Mouse (Mus musculus) lung, embryonic 14.5 days (tissue): ENCODE measurements around the gene RPS10-NUDT3. TPM values are rescaled to one million over a fixed set of nuclear protein-coding genes. Genes with fewer than 3 reads are reported as not detected.

Experiments
- ATAC-seq: fragments of 200-750 bp; cut with Nextera tagmentation; 2 replicates; pipeline ENCODE4 v1.8.0; 2017; ENCODE audit warnings: mild to moderate bottlenecking, moderate TSS enrichment, moderate library complexity; ENCODE audit not compliant: insufficient read depth
- DNase-seq: peaks from one replicate; pipeline ENCODE4 v3.0.0-alpha.2; 2015
- H3K27ac ChIP-seq: fragments of 300-500 bp; sonication (generic); 2 replicates; pipeline ENCODE4 v1.5.1; 2014; ENCODE audit warnings: low read depth, mild to moderate bottlenecking, moderate library complexity
- H3K27me3 ChIP-seq: fragments of 300-500 bp; sonication (generic); 2 replicates; pipeline ENCODE4 v1.6.1; 2014; ENCODE audit warnings: low read length, control low read depth; ENCODE audit not compliant: insufficient read depth
- H3K36me3 ChIP-seq: fragments of 300-500 bp; sonication (generic); 2 replicates; pipeline ENCODE4 v1.6.1; 2014; ENCODE audit warnings: control low read depth; ENCODE audit not compliant: insufficient read depth
- H3K4me1 ChIP-seq: fragments of 300-500 bp; sonication (generic); 2 replicates; pipeline ENCODE4 v1.6.1; 2014; ENCODE audit warnings: antibody characterized with exemption, control low read depth; ENCODE audit not compliant: insufficient read depth
- H3K4me2 ChIP-seq: fragments of 300-500 bp; sonication (generic); 2 replicates; pipeline ENCODE4 v1.6.1; 2014; ENCODE audit warnings: mild to moderate bottlenecking
- H3K4me3 ChIP-seq: fragments of 300-500 bp; sonication (generic); 2 replicates; pipeline ENCODE4 v1.5.1; 2014; ENCODE audit warnings: low read depth, low read length
- H3K9ac ChIP-seq: fragments of 300-500 bp; sonication (generic); 2 replicates; pipeline ENCODE4 v1.6.1; 2014
- H3K9me3 ChIP-seq: fragments of 300-500 bp; sonication (generic); 2 replicates; pipeline ENCODE4 v1.6.1; 2016; ENCODE audit warnings: low read depth, low read length, control low read depth
- CTCF ChIP-seq: IDR thresholded peaks from 2 replicates; pipeline ENCODE4 v1.5.1; 2016; ENCODE audit warnings: antibody characterized with exemption, low read depth
- WGBS: fragments of 180-500 bp; shearing (Covaris S2); extraction: QIAGEN DNeasy Blood & Tissue Kit; methylation state at CpG from one replicate; pipeline ENCODE4 v1.1.7; 2014; 5-methylcytosine and 5-hydroxymethylcytosine counted together
- polyA plus RNA-seq: library from polyadenylated mRNA; unstranded; fragments of >200 nt; fragmentation: Nextera tagmentation; extraction: Ambion mirVana; gene quantifications from 2 replicates; pipeline ENCODE4 v1.2.1, GENCODE M21; 2014

The RPS10-NUDT3 gene
- polyA plus RNA-seq, 1 experiment from 2014 or later, result not detected

- ATAC-seq, result peak; percentile 33; the same call in 1 of the 2 replicates
- 63% methylated on average over 2 of the region's 2 CpGs for WGBS
- no peak overlapping the region for H3K27ac ChIP-seq
Measured at GRCm38 (mm10) chr17:27629249-27630020, 5.6 kb downstream of the RPS10-NUDT3 start.

GRCm38 (mm10) chr17:27628376-27628775 lies 6.6 kb downstream of the RPS10-NUDT3 start:
- H3K9ac ChIP-seq, result no peak overlapping the region
- H3K27me3 ChIP-seq, result no peaks in the 10 kb centered on the region
- peaks cover 45% of the 10 kb centered on the region for H3K36me3 ChIP-seq
- DNase-seq, result no peak
- no peak overlapping the region for H3K4me3 ChIP-seq
- H3K9me3 ChIP-seq, result no peaks in the 10 kb centered on the region
- H3K27ac ChIP-seq, result no peak overlapping the region
- H3K4me2 ChIP-seq, result no peak overlapping the region
- no peak for TF ChIP-seq CTCF
- H3K4me1 ChIP-seq, result peaks cover 5% of the 10 kb centered on the region; the same call in 1 of the 2 replicates
- 91% methylated on average over 8 of the region's 8 CpGs for WGBS
- ATAC-seq, result no peak

More at GRCm38 (mm10) chr17:27629249-27630020, 5.6 kb downstream of the RPS10-NUDT3 start:
- peak; percentile 95 for DNase-seq
- H3K9ac ChIP-seq, result no peak overlapping the region
- no peak overlapping the region for H3K4me2 ChIP-seq
- H3K9me3 ChIP-seq, result no peaks in the 10 kb centered on the region
- H3K36me3 ChIP-seq, result peaks cover 54% of the 10 kb centered on the region
- TF ChIP-seq CTCF, result peak; percentile 89
- peaks cover 4% of the 10 kb centered on the region; the same call in 1 of the 2 replicates for H3K4me1 ChIP-seq
- H3K4me3 ChIP-seq, result no peak overlapping the region
- no peaks in the 10 kb centered on the region for H3K27me3 ChIP-seq

DNA sequence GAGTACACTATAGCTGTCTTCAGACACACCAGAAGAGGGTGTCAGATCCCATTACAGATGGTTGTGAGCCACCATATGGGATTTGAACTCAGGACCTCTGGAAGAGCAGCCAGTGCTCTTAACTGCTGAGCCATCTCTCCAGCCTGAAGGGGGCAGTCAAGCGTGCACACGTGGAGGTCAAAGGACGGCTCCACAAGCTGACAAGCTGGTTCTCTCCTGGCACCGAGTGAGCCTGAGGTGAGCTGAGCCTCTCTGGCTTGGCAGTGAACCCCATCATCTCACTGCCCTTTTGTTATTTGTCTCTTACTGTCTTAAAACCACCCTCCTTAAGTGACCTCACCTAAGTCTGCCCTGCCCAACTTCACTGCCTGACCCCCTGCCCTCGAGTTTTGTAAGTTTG lies 7.6 kb downstream of the RPS10-NUDT3 start:
- Histone ChIP-seq H3K4me3 (no peak overlapping the region), H3K4me1 (peaks cover 5% of the 10 kb centered on the region; the same call in 1 of the 2 replicates), H3K36me3 (peaks cover 35% of the 10 kb centered on the region), H3K27ac (no peak overlapping the region), H3K9me3 (no peaks in the 10 kb centered on the region), H3K4me2 (no peak overlapping the region), H3K9ac (no peak overlapping the region), H3K27me3 (no peaks in the 10 kb centered on the region)
- DNase-seq (peak; percentile 35), ATAC-seq (no peak)
- TF ChIP-seq CTCF, result peak; percentile 32; the same call in 1 of the 2 replicates
- WGBS, result 38% methylated on average over 5 of the region's 5 CpGs

- no peak for DNase-seq
- no peak overlapping the region for H3K27ac ChIP-seq
- WGBS, result 23% methylated on average over 5 of the region's 5 CpGs
Measured at GRCm38 (mm10) chr17:27626681-27627080, 8.3 kb downstream of the RPS10-NUDT3 start.

DNA sequence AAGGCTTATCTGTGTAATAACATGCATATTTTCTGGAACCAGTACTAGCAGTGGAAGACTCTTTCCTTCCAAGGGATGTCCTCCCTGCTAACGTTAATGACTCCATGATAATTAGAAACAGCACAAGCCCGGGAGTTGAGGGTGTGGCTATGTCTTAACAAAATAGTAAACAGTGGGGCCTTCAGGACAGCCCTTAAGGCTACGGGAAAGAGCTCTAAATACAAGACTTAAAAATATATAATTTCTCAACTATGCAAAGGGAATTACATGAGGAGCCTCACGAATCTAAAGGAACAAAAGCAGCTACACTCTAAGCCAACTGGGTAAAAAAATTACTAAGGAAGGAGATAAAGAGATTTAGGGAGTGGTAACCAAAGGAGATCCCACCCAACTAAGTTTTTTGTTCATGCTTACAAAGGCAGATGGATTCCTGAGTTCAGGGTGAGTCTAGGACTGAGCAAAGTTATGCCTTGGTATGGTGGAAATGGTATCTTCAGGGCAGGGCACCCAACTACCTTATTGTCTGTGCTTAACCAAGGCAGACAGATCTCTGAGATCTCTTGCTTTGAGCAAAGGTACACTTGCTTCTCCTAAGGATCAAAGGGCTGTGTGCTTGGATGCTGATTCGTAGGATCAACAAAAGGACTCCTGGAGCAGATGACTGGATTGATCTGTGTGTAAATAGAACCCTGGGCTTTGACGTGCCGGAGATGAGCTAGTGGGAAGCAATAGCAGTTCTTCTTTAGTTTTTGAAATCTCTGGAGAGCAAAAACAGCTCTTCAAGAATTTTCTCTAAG lies 9.4 kb downstream of the RPS10-NUDT3 start:
- ATAC-seq (no peak), DNase-seq (no peak)
- H3K4me1 ChIP-seq, result peaks cover 5% of the 10 kb centered on the region; the same call in 1 of the 2 replicates
- H3K4me2 ChIP-seq, result no peak overlapping the region
- H3K36me3 ChIP-seq, result peaks cover 17% of the 10 kb centered on the region
- H3K27me3 ChIP-seq, result no peaks in the 10 kb centered on the region
- no peak for TF ChIP-seq CTCF
- H3K4me3 ChIP-seq, result no peak overlapping the region
- no peak overlapping the region for H3K9ac ChIP-seq
- WGBS, result 42% methylated on average over 7 of the region's 7 CpGs
- H3K9me3 ChIP-seq, result no peaks in the 10 kb centered on the region
- H3K27ac ChIP-seq, result no peak overlapping the region

More at GRCm38 (mm10) chr17:27626681-27627080, 8.3 kb downstream of the RPS10-NUDT3 start:
- Histone ChIP-seq H3K4me3 (no peak overlapping the region), H3K4me2 (no peak overlapping the region), H3K4me1 (peaks cover 5% of the 10 kb centered on the region; the same call in 1 of the 2 replicates), H3K27me3 (no peaks in the 10 kb centered on the region), H3K36me3 (peaks cover 28% of the 10 kb centered on the region), H3K9me3 (no peaks in the 10 kb centered on the region), H3K9ac (no peak overlapping the region)
- no peak for TF ChIP-seq CTCF
- no peak for ATAC-seq

DNA sequence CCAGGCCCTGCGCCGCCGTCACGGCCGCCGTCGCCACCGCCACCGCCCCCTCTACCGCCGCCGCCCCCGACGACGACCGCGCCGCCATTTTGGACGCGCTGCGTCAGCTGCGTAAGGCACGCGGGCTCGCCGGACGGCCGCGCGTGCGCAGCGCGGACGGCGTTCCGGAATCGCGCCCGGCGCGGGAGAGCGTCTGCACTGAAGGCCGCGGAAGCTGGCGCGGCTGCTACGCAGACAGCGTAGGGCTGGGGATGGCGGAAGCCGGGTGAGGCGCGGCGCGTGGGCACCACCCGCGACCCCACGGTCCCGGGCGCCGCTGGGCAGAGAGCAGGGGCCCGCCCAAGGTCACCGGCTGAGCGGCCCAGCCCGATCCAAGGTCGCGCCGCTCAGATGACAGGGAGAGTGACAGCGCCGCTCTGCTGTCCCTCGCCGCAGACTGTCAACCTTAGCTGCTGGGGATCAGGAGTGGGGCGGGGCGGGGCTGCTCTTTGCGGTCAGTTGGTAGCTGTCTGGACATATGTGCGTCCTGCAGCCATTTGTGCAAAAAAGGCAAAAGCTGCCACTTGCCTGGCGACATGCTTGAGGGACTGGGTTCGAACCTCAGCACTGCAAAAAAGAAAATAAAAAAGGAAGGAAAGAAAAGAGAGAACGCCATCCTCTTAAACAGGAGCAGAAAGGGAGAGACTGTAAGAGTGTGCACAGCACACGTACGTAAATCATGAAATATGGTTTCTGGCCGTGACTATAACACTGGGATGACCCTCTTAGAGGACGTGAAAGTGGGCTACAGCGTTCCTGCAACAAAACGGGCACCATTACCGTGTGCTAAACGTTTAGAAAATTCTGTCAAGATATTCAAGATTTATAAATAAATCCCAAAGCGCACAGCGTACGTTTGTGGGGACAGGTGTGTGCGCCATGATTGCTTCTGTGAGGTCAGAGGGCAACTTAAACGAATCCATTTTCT lies 11.4 kb downstream of the RPS10-NUDT3 start, which contains the start of gene Nudt3:
Gene Nudt3 (minus strand): TSS at position 136 of the 967 bp plus-strand sequence.
- Histone ChIP-seq H3K27me3 (no peaks in the 10 kb centered on the region), H3K4me1 (peaks cover 5% of the 10 kb centered on the region; the same call in 1 of the 2 replicates), H3K4me3 (peak within 1 kb of the TSS; percentile 95)

More for the DNA sequence above, 11.4 kb downstream of the RPS10-NUDT3 start, which contains the start of gene Nudt3:
- Histone ChIP-seq H3K27ac (peak within 1 kb of the TSS; percentile 89), H3K4me2 (peak within 1 kb of the TSS; percentile 89), H3K9me3 (no peaks in the 10 kb centered on the region), H3K9ac (peak within 1 kb of the TSS; percentile 94), H3K36me3 (0 out of 2 replicates have a peak, but pooled peaks cover 3% of the 10 kb centered on the region)
- ATAC-seq, result peak; percentile 92
- 6% methylated on average over 77 of the region's 91 CpGs for WGBS
- peak; percentile 98 for DNase-seq
- TF ChIP-seq CTCF, result no peak
